Mouse (Mus musculus) cerebellum, postnatal 36 days (tissue): Measurements from ENCODE around the gene Mms22l.
"Not testable (repeated sequence)": the region's sequence is repeated elsewhere in the genome, so short reads cannot be mapped to it uniquely, and the experiment has no call there.

Experiments used
- DNase-seq, 2 experiments: peaks; one replicate each; pipeline ENCODE4 v3.0.0; 2021 to 2022; ENCODE audit warnings: mixed read lengths in 2 of 2

Mms22l gene

DNA sequence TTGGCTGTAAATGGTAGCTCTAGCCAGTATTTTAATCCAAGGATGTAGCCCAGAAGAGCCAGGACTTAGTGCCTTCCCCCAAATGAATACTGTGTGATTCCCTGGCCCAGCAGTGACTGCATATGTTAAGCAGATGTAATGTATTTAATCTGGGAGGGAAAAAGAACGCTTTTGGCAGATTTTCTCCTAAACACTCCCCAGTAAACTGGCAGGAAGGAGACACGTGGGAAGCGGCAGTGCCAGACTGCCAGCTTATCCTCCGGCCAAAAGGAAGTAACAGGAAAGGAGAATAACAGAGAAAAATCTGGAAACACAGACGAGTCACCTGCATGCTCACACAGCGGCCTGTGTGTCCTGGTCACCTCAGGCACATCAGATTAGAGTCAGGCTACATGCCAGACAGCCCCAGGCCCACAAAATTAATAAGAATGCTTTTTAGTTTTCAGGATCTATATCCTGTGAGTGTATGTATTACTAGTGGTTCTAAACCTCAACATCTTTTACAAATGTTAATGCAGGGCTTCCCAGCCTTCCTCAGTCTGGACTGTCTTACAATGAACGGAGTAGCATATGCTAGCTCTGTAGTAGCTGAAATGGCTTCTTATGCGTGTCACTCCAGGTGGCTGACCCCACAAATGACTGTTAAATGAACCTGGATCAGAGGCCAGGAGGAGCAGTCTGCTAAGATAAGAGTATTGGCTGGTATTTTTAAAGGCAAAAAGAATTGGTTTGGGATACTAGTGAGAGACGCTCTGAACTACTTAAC lies 125.4 kb downstream of the Mms22l start:
- peak; percentile 33 to 38 for DNase-seq

DNA sequence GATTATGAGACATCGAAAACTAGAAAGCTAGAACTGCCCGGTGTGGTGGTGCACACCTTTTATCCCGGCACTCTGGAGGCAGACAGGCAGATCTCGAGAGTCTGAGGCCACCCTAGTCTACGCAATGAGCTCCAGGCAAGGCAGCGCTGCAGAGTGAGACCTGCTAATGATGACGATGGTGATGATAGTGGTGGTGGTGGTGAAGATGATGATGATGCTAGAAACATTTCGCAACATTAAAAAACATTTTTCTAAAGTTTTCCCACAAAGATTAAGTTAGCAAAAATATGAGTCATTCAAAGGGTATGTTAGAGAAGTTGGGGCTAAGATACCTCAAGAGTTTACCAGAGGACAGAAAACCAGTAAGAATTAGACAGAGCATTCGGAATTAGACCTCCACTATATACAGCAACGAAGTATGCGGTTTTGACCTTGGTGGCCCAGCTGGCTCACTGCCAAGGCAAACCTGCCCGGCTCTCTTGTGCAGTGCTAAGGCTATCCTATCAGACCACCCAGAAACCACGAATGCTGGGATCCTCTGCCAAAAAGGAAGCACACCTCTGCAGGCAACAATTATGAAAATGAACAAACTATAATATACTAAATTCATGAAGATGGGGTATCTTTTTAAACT lies 129.8 kb downstream of the Mms22l start:
- DNase-seq, result no peak

DNA sequence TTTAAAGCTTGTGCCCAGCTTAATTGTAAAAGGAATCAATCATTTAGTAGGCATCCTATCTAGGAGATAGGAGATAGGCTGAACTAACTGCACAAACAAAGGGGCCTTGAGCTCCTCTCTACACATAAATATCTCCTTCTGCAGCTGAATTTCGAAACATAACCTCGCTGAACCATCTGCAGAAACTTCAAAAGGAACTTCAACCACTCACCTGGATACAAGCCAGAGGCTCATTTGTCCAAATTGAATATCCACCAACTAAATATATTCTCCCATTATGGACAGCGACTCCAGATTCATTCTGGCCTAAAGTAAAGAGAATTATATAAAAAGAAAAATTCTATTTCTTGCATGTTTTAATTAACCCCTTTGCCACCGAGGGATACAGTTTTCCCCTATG lies 130.4 kb downstream of the Mms22l start:
- DNase-seq, result no peak

DNA sequence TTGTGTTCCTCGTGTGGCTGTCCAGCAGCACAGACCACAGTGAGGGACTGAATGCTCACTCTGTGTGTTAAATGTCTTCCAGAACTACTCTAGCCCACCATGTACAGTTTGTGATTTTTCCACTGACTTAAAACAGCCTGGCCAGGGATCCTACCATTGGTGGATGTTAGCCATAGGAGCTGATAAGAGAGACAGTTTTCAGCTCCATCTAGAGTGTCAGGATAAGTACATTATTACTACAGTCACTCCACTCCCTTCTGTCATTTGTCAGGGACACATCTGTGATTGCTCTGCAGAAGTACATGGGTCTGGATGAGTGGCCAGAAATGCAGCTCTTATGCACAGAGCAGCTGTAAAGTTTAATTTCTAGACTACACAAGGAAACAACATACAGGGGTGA lies 131.6 kb downstream of the Mms22l start:
- DNase-seq, result no peak

DNA sequence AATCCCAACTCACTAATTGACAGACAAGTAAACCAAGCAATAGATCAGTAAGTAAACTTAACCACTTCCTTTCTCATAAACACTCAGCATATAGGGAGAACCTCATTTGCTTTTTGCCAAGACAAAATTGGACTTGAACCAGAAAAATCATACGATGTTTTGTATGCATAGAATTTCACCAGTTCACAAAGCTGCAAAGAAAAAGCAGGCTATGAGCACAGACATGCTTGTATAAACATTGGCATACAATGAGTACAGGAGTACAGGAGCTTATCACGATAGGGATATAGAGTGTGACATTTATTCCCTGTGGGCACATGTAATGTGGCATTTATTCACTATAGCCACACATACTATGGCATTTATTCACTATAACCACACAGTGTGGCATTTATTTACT lies 134.2 kb downstream of the Mms22l start:
- no peak for DNase-seq

DNA sequence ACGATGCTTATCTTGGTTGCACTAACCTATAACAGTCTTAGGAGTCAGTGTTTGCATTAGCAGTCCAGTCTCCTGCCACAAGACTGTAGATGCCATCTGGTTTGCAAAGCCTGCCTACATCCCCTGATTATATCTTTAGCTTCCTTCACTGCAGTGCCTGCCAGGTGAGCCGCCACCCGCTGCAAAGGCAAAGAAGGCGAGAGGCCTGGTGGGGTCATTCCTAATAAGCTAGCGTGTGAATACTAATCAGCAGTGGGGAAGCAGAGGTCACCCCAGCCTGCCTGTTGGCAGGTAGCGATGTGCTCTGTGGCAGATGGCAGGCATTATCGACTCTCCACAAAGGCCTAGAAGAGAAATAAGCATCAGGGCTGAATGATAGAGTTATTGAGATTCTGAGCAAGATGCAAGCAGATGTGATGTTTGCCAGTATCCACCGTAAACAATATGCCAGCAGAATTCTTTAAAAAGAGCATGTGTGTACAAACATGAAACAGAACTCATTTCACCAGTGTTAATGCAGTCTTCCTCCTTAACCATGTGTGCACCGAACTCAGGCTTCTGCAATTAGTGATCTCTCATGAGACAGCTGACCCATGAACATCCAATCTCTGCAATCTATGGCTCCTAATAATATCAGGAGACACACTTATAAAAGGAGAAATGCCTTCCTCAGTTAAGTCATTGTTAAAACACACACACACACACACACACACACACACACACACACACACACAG lies 135.1 kb downstream of the Mms22l start:
- peak; percentile 54 to 56 for DNase-seq

DNA sequence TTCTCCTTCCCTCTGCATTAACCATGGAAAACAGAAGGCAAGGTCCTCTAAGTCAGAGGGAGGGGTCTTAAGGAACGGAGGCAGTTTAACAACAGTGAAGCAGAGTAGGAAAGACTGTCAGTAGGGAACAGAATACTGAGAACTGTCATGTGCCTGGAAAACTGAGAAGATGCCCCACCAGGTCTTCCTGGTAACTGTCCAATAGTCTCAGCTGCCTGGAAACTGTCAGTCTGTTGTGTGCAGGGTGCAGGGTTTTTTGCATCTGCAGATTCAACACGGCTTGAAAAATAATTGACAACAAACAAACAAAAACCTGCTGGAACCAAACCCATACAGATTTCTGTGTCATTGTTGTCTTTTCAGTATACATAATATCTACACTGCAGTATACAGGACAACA lies 146.1 kb downstream of the Mms22l start:
- no peak for DNase-seq

DNA sequence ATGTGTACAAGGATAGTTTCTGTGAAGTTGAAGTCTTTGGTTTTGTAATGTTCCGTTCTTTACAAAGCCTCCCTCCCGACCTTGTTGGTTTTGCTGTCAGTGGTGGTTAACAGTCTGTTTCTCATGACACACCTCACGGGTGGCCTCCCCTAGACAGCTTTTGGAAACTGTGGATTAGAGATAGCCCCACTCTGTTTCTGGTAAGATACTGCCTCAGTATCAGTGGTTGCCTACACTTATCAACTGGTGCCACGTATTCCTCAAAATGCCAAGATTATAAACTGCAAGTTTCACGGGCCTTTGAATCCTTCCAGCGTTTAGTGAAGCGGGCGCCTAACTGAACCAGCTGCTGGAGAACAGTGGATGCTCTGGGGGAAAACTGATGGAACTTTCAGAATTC lies 148.5 kb downstream of the Mms22l start:
- DNase-seq, result not testable (repeated sequence)
